Mouse (Mus musculus) forebrain, embryonic 14.5 days (tissue): ENCODE measurements around the gene Cpsf3. TPM values are rescaled to one million over a fixed set of nuclear protein-coding genes. Genes with fewer than 3 reads are reported as not detected.

Experiments
- ATAC-seq: fragments of 200-750 bp; cut with Nextera tagmentation; 2 replicates; pipeline ENCODE4 v1.8.0; 2017; ENCODE audit warnings: mild to moderate bottlenecking, moderate library complexity
- DNase-seq: peaks from one replicate; pipeline ENCODE4 v3.0.0-alpha.2; 2015; ENCODE audit warnings: low spot score
- H3K27ac ChIP-seq: fragments of 300-500 bp; sonication (generic); 2 replicates; pipeline ENCODE4 v1.5.1; 2014; ENCODE audit warnings: low read depth, mild to moderate bottlenecking, control low read depth, low read length, moderate library complexity
- H3K27me3 ChIP-seq: fragments of 300-500 bp; sonication (generic); replicated peaks from 2 replicates; pipeline ENCODE4 v1.6.1; 2014; ENCODE audit warnings: low read length, control low read depth, mixed read lengths; ENCODE audit not compliant: control insufficient read depth, insufficient read depth
- H3K36me3 ChIP-seq: fragments of 300-500 bp; sonication (generic); 2 replicates; pipeline ENCODE4 v1.6.1; 2014; ENCODE audit warnings: low read length, control low read depth; ENCODE audit not compliant: control insufficient read depth, insufficient read depth
- H3K4me1 ChIP-seq: fragments of 300-500 bp; sonication (generic); 2 replicates; pipeline ENCODE4 v1.6.1; 2014; ENCODE audit warnings: antibody characterized with exemption, low read length, control low read depth; ENCODE audit not compliant: control insufficient read depth, insufficient read depth
- H3K4me2 ChIP-seq: fragments of 300-500 bp; sonication (generic); 2 replicates; pipeline ENCODE4 v1.6.1; 2014; ENCODE audit warnings: mild to moderate bottlenecking, control low read depth, low read length
- H3K4me3 ChIP-seq: fragments of 300-500 bp; sonication (generic); 2 replicates; pipeline ENCODE4 v1.5.1; 2014; ENCODE audit warnings: low read depth, low read length, control low read depth
- H3K9ac ChIP-seq: fragments of 300-500 bp; sonication (generic); 2 replicates; pipeline ENCODE4 v1.6.1; 2014; ENCODE audit warnings: mild to moderate bottlenecking, low read length, control low read depth, moderate library complexity
- H3K9me3 ChIP-seq: fragments of 300-500 bp; sonication (generic); replicated peaks from 2 replicates; pipeline ENCODE4 v1.6.1; 2016; ENCODE audit warnings: low read length, control low read depth, mixed read lengths; ENCODE audit not compliant: control insufficient read depth
- WGBS: fragments of 180-500 bp; shearing (Covaris S2); extraction: QIAGEN DNeasy Blood & Tissue Kit; methylation state at CpG from one replicate; pipeline ENCODE4 v1.1.7; 2014; 5-methylcytosine and 5-hydroxymethylcytosine counted together
- polyA plus RNA-seq: library from polyadenylated mRNA; unstranded; fragments of >200 nt; fragmentation: Nextera tagmentation; extraction: Ambion mirVana; gene quantifications from 2 replicates; pipeline ENCODE4 v1.2.1, GENCODE M21; 2014

Cpsf3 gene
- 126 and 131 TPM in 2 replicates for polyA plus RNA-seq

- peak within 1 kb of the TSS; percentile 71 for H3K4me3 ChIP-seq
- H3K27ac ChIP-seq = peak within 1 kb of the TSS; percentile 87
- no peak for ATAC-seq
- H3K4me2 ChIP-seq = peak within 1 kb of the TSS; percentile 76
- H3K9ac ChIP-seq = peak within 1 kb of the TSS; percentile 82
- H3K27me3 ChIP-seq = no peaks in the 10 kb centered on the region
- peaks cover 7% of the 10 kb centered on the region for H3K4me1 ChIP-seq
- DNase-seq = no peak
- peaks cover under 1% of the 10 kb centered on the region; the same call in 1 of the 2 replicates for H3K36me3 ChIP-seq
- 49% methylated on average over 11 of the region's 11 CpGs for WGBS
- no peaks in the 10 kb centered on the region for H3K9me3 ChIP-seq
Measured at GRCm38 (mm10) chr12:21284761-21285441, at the start of gene Cpsf3. Cpsf3 (plus strand) TSS chr12:21285391.

GRCm38 (mm10) chr12:21241965-21242364 is 43.2 kb upstream of the Cpsf3 start:
- DNase-seq = no peak
- WGBS = 81% methylated on average over 3 of the region's 3 CpGs
- Histone ChIP-seq H3K27me3 (no peaks in the 10 kb centered on the region), H3K4me3 (no peak overlapping the region), H3K9ac (no peak overlapping the region), H3K4me2 (no peak overlapping the region), H3K27ac (no peak overlapping the region), H3K4me1 (no peaks in the 10 kb centered on the region), H3K9me3 (no peaks in the 10 kb centered on the region), H3K36me3 (peaks cover 76% of the 10 kb centered on the region)
- no peak for ATAC-seq

- H3K4me1 ChIP-seq = no peaks in the 10 kb centered on the region
- no peak overlapping the region for H3K4me3 ChIP-seq
- 97% methylated on average over 11 of the region's 11 CpGs for WGBS
- H3K36me3 ChIP-seq = peaks cover 81% of the 10 kb centered on the region
- no peak overlapping the region for H3K27ac ChIP-seq
- no peaks in the 10 kb centered on the region for H3K9me3 ChIP-seq
- no peaks in the 10 kb centered on the region for H3K27me3 ChIP-seq
- no peak for DNase-seq
- no peak overlapping the region for H3K9ac ChIP-seq
- no peak for ATAC-seq
- H3K4me2 ChIP-seq = no peak overlapping the region
Measured at GRCm38 (mm10) chr12:21244375-21244960, 40.7 kb upstream of the Cpsf3 start.

- 88% methylated on average over 7 of the region's 7 CpGs for WGBS
- peaks cover 92% of the 10 kb centered on the region for H3K36me3 ChIP-seq
- no peak overlapping the region for H3K4me2 ChIP-seq
- no peaks in the 10 kb centered on the region for H3K9me3 ChIP-seq
- no peak overlapping the region for H3K4me3 ChIP-seq
- no peak overlapping the region for H3K27ac ChIP-seq
- DNase-seq (no peak), ATAC-seq (no peak)
- H3K9ac ChIP-seq = no peak overlapping the region
- H3K27me3 ChIP-seq = no peaks in the 10 kb centered on the region
- no peaks in the 10 kb centered on the region for H3K4me1 ChIP-seq
Measured at GRCm38 (mm10) chr12:21247711-21248392, 37.3 kb upstream of the Cpsf3 start.

GRCm38 (mm10) chr12:21260494-21261256 is 24.5 kb upstream of the Cpsf3 start:
- Histone ChIP-seq H3K4me2 (no peak overlapping the region), H3K9ac (no peak overlapping the region), H3K9me3 (no peaks in the 10 kb centered on the region), H3K27me3 (no peaks in the 10 kb centered on the region), H3K4me3 (no peak overlapping the region), H3K4me1 (no peaks in the 10 kb centered on the region), H3K36me3 (peaks cover 87% of the 10 kb centered on the region), H3K27ac (no peak overlapping the region)
- WGBS = 97% methylated on average over 6 of the region's 6 CpGs
- ATAC-seq (no peak), DNase-seq (no peak)

- ATAC-seq = no peak
- no peak overlapping the region for H3K9ac ChIP-seq
Measured at GRCm38 (mm10) chr12:21261521-21261920, 23.7 kb upstream of the Cpsf3 start.

GRCm38 (mm10) chr12:21263256-21263655 is 21.9 kb upstream of the Cpsf3 start:
- ATAC-seq (no peak), DNase-seq (no peak)
- Histone ChIP-seq H3K4me3 (no peak overlapping the region), H3K4me2 (no peak overlapping the region), H3K9me3 (no peaks in the 10 kb centered on the region), H3K36me3 (peaks cover 83% of the 10 kb centered on the region), H3K27ac (no peak overlapping the region), H3K27me3 (no peaks in the 10 kb centered on the region), H3K4me1 (no peaks in the 10 kb centered on the region), H3K9ac (no peak overlapping the region)
- 95% methylated on average over 5 of the region's 5 CpGs for WGBS

More at GRCm38 (mm10) chr12:21261521-21261920, 23.7 kb upstream of the Cpsf3 start:
- Histone ChIP-seq H3K4me2 (no peak overlapping the region), H3K4me3 (no peak overlapping the region), H3K36me3 (peaks cover 86% of the 10 kb centered on the region), H3K4me1 (no peaks in the 10 kb centered on the region), H3K27me3 (no peaks in the 10 kb centered on the region), H3K27ac (no peak overlapping the region), H3K9me3 (no peaks in the 10 kb centered on the region)
- WGBS = 83% methylated on average over 4 of the region's 4 CpGs
- DNase-seq = no peak

- H3K27me3 ChIP-seq = no peaks in the 10 kb centered on the region
- no peak overlapping the region for H3K27ac ChIP-seq
- H3K36me3 ChIP-seq = peaks cover 84% of the 10 kb centered on the region
- DNase-seq (no peak), ATAC-seq (no peak)
- H3K9ac ChIP-seq = no peak overlapping the region
- no peaks in the 10 kb centered on the region for H3K4me1 ChIP-seq
- H3K9me3 ChIP-seq = no peaks in the 10 kb centered on the region
- 87% methylated on average over 5 of the region's 5 CpGs for WGBS
- H3K4me2 ChIP-seq = no peak overlapping the region
- no peak overlapping the region for H3K4me3 ChIP-seq
Measured at GRCm38 (mm10) chr12:21264241-21264640, 20.9 kb upstream of the Cpsf3 start.
